Mouse (Mus musculus): ENCODE results near the gene Mki67.

- TF ChIP-seq CTCF (IDR thresholded peaks at IDR 0.05; ENCODE audit: insufficient read depth, low read depth, low read length), result no peak
- TF ChIP-seq POLR2A (IDR thresholded peaks at IDR 0.05; ENCODE audit: insufficient read depth, low read depth, low read length), result no peak
Measured at GRCm38 (mm10) chr7:135689396-135689795, 26.8 kb downstream of the Mki67 start.
